Mouse (Mus musculus) ES-E14 (cell line): Measurements from ENCODE around the gene Igfbp7. TPM values are rescaled to one million over a fixed set of nuclear protein-coding genes. Genes with fewer than 3 reads are reported as not detected.
"Not testable (repeated sequence)": the region's sequence is repeated elsewhere in the genome, so short reads cannot be mapped to it uniquely, and the experiment has no call there.

Experiments
- DNase-seq: peaks from one replicate; pipeline ENCODE4 v3.0.0-alpha.2; 2013; ENCODE audit warnings: low read depth, low spot score
- H3K27ac ChIP-seq: 2 replicates; pipeline ENCODE4 v1.5.1; 2012; ENCODE audit warnings: low read depth, mild to moderate bottlenecking, low read length, moderate library complexity, mixed read lengths; ENCODE audit not compliant: poor library complexity, insufficient read depth, severe bottlenecking
- H3K36me3 ChIP-seq: 2 replicates; pipeline ENCODE4 v1.6.1; 2012; ENCODE audit warnings: mild to moderate bottlenecking, low read length, moderate library complexity, mixed read lengths; ENCODE audit not compliant: control insufficient read depth, poor library complexity, insufficient read depth, severe bottlenecking
- H3K4me1 ChIP-seq, 2 experiments: fragments of 150-350 bp in 1 of 2; sonication (generic) in 1 of 2; 2 replicates each; pipeline ENCODE4 v1.6.1; 2012; ENCODE audit warnings: low read length in 2 of 2, mild to moderate bottlenecking in 1 of 2, mixed read lengths in 1 of 2; ENCODE audit not compliant: control insufficient read depth in 2 of 2, insufficient read depth in 2 of 2, poor library complexity in 1 of 2
- H3K4me3 ChIP-seq, 2 experiments: fragments of 150-350 bp in 1 of 2; sonication (generic) in 1 of 2; 2 replicates each; pipeline ENCODE4 v1.5.1; 2012; ENCODE audit warnings: low read length in 2 of 2, low read depth in 1 of 2, mild to moderate bottlenecking in 1 of 2, mixed read lengths in 1 of 2; ENCODE audit not compliant: insufficient read depth in 1 of 2, poor library complexity in 1 of 2, severe bottlenecking in 1 of 2
- H3K9ac ChIP-seq: 2 replicates; pipeline ENCODE4 v1.6.1; 2012; ENCODE audit warnings: low read depth, mild to moderate bottlenecking, low read length, mixed read lengths; ENCODE audit not compliant: poor library complexity, insufficient read depth, severe bottlenecking
- H3K9me3 ChIP-seq: fragments of 150-350 bp; sonication (generic); 2 replicates; pipeline ENCODE4 v1.6.1; 2012; ENCODE audit warnings: low read depth, mild to moderate bottlenecking, low read length; ENCODE audit not compliant: control insufficient read depth, insufficient read depth
- CHD2 ChIP-seq: IDR thresholded peaks from 2 replicates; pipeline ENCODE4 v1.6.1; 2014; ENCODE audit warnings: mild to moderate bottlenecking, low read depth, low read length, inconsistent platforms
- HCFC1 ChIP-seq: IDR thresholded peaks from 2 replicates; pipeline ENCODE4 v1.6.1; 2012; ENCODE audit warnings: low read length, inconsistent platforms, borderline replicate concordance; ENCODE audit not compliant: insufficient read depth
- MAFK ChIP-seq: IDR thresholded peaks from 2 replicates; pipeline ENCODE4 v1.6.1; 2014; ENCODE audit warnings: mild to moderate bottlenecking, low read depth, low read length, inconsistent platforms; ENCODE audit not compliant: insufficient read depth
- ZC3H11A ChIP-seq: IDR thresholded peaks from 2 replicates; pipeline ENCODE4 v1.6.1; 2012; ENCODE audit warnings: low read depth, mild to moderate bottlenecking, inconsistent platforms, low read length, borderline replicate concordance
- ZNF384 ChIP-seq: IDR thresholded peaks from 2 replicates; pipeline ENCODE4 v1.6.1; 2012; ENCODE audit warnings: low read depth, low read length, inconsistent platforms
- in situ Hi-C, 2 experiments: fragments of 600-800 bp; cut with MboI; formaldehyde crosslinking; loops; one replicate each; pipeline ENCODE4 v1.15.1; 2025; ENCODE audit warnings: low sequenced_read_pairs in 2 of 2, inconsistent platforms in 1 of 2; ENCODE audit not compliant: unreplicated experiment in 2 of 2
- total RNA-seq: library from RNA; depleted of rRNA; stranded (reverse); fragments of 300-350 nt; gene quantifications from 2 replicates; pipeline ENCODE4 v1.2.3, GENCODE M21; 2012

Igfbp7 gene
- total RNA-seq, 1 experiment: 65.2 TPM

DNA sequence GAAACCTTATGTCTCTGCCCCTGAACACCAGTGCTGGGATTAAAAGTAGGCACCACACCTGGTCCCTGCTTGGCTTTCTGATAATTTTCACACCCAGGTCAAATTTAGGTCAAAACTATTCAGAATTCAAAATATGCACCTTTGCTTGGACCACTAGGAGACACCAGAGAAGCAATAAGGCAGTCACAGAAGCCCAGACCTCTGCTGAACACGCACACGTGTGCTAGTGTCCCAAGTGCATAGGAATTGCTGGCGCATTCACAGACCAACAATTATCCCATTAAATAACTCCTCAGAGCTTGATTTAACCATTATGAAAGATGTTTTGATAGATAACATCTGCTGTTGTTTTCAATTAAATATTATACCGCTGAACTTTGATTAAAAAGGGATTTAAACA lies 22.2 kb upstream of the Igfbp7 start:
- Histone ChIP-seq H3K9me3 (no peaks in the 10 kb centered on the region), H3K9ac (no peak overlapping the region), H3K4me3 (no peak overlapping the region), H3K27ac (no peak overlapping the region), H3K36me3 (no peaks in the 10 kb centered on the region), H3K4me1 (peaks cover 0 to 5% of the 10 kb centered on the region in 2 experiments; a peak in 2 of 4 replicates)
- in situ Hi-C loops: no loop called here
- DNase-seq: no peak
- TF ChIP-seq MAFK: no peak
- TF ChIP-seq CHD2: no peak
- no peak for TF ChIP-seq ZNF384
- no peak for TF ChIP-seq HCFC1
- no peak for TF ChIP-seq ZC3H11A

- no peaks in the 10 kb centered on the region for H3K9me3 ChIP-seq
- H3K4me3 ChIP-seq: no peak overlapping the region
- in situ Hi-C loops: no loop called here
- no peak for TF ChIP-seq ZNF384
- no peak for TF ChIP-seq MAFK
- TF ChIP-seq CHD2: no peak
- TF ChIP-seq HCFC1: no peak
- TF ChIP-seq ZC3H11A: no peak
- H3K9ac ChIP-seq: no peak overlapping the region
- H3K36me3 ChIP-seq: no peaks in the 10 kb centered on the region
- H3K27ac ChIP-seq: no peak overlapping the region
- no peak for DNase-seq
- H3K4me1 ChIP-seq: peaks cover 0 to 5% of the 10 kb centered on the region in 2 experiments; a peak in 2 of 4 replicates
Observed at GRCm38 (mm10) chr5:77428526-77428925, 20.7 kb upstream of the Igfbp7 start.

DNA sequence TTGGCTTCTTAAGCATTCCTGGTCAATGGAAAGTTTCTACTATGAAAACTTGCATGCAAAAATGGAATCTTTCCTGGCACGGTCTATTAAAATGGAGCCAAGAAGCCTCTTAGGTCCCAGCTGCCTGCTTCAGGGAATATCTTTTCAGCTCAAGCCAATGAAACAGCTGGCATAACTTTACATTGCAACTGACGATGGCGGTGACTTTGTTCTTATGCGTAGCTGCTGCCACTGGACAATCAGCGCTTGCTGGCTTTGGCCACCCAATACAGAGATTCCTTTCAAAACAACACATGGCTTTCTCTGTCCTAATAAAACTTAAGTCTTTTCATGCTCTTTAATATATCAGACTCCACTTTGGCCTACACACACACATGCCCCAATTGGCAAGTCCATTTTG lies 20.1 kb upstream of the Igfbp7 start:
- Histone ChIP-seq H3K9me3 (no peaks in the 10 kb centered on the region), H3K27ac (no peak overlapping the region), H3K4me1 (peaks cover 0 to 5% of the 10 kb centered on the region in 2 experiments; a peak in 2 of 4 replicates), H3K9ac (no peak overlapping the region), H3K4me3 (no peak overlapping the region), H3K36me3 (no peaks in the 10 kb centered on the region)
- in situ Hi-C loops: no loop called here
- no peak for TF ChIP-seq ZC3H11A
- no peak for TF ChIP-seq CHD2
- no peak for TF ChIP-seq MAFK
- no peak for TF ChIP-seq ZNF384
- TF ChIP-seq HCFC1: no peak
- no peak for DNase-seq

GRCm38 (mm10) chr5:77425721-77426500 lies 18.1 kb upstream of the Igfbp7 start:
- H3K4me1 ChIP-seq: peaks cover 0 to 1% of the 10 kb centered on the region in 2 experiments; a peak in 2 of 4 replicates
- DNase-seq: no peak
- no peak overlapping the region for H3K9ac ChIP-seq
- no peak overlapping the region for H3K4me3 ChIP-seq
- in situ Hi-C loops: no loop called here
- H3K9me3 ChIP-seq: no peaks in the 10 kb centered on the region
- no peak overlapping the region for H3K27ac ChIP-seq
- H3K36me3 ChIP-seq: no peaks in the 10 kb centered on the region
- TF ChIP-seq MAFK (no peak), ZNF384 (no peak), CHD2 (no peak), HCFC1 (no peak), ZC3H11A (no peak)

GRCm38 (mm10) chr5:77419537-77419936 lies 11.7 kb upstream of the Igfbp7 start:
- H3K9me3 ChIP-seq, in situ Hi-C loops, H3K4me1 ChIP-seq, H3K9ac ChIP-seq, H3K4me3 ChIP-seq, H3K36me3 ChIP-seq, H3K27ac ChIP-seq, DNase-seq: not testable (repeated sequence)
